Mouse (Mus musculus) sigmoid colon, adult 10 weeks (tissue): ENCODE results near the gene Uqcrfs1. TPM values are rescaled to one million over a fixed set of nuclear protein-coding genes. Genes with fewer than 3 reads are reported as not detected.

Experiments
- polyA plus RNA-seq: library from polyadenylated mRNA; stranded (reverse); fragments of 350-450 nt; fragmentation: Illumina TruSeq; extraction: RNeasy Lipid Tissue Mini Kit (QIAGEN cat#74804); gene quantifications from one replicate; pipeline ENCODE4 v1.2.3, GENCODE M21; 2014; ENCODE audit warnings: low read depth, low replicate concordance

Uqcrfs1 gene
- 262 TPM for polyA plus RNA-seq

DNA sequence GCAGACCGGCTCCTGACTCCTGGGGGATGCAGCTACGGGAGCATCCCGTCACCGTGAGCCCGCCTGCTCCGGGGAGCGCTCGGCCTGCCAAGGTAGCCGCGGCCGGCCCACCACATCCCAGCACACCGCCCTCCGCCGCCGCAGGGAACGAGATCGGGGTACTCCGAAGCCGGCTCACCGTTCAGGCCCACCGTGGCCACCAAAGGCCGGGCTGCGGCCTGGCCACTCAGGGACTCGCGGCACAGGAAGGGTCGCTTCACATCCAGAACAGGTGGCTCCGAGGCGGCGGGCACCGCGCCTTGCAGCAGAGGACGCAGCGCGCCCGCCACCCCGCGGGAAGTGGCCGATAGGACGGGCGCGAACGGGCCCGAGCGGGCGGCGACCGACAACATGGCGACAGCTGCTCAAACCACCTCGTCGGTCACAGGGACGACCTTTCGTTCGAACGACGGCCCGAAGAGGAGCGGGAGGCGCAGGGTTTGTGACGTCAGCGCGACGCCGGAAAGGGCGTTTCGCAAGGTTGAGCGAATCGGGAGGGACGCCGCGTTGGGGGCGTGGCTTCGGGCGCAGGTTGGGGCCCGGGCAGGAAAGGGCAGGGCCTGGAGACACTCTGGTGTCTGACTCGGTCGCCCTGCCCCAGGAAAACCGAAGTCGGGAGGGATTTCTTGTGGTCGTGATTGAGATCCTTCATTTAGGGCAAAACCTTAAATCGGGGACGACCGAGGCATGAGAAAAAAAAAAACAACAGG is at the start of gene Uqcrfs1:
Gene Uqcrfs1 (minus strand): TSS at position 507 of the 749 bp plus-strand sequence.

Other genes with a start within 250 kb of the Uqcrfs1 start
- 8.2 TPM for gene Agtr1a, start 208.9 kb downstream of the Uqcrfs1 start, polyA plus RNA-seq
- 12.0 TPM for gene Dusp22, start 114.6 kb upstream of the Uqcrfs1 start, polyA plus RNA-seq
- gene Irf4, start 203.9 kb upstream of the Uqcrfs1 start, polyA plus RNA-seq, result 4.7 TPM